Mouse (Mus musculus): ENCODE measurements around the gene Xpr1.

The Xpr1 gene

GRCm38 (mm10) chr1:155422022-155422421, 4.8 kb upstream of the Xpr1 start:
- Histone ChIP-seq H3K9me3 (ENCODE audit: low read length) (no peaks in the 10 kb centered on the region), H3K4me3 (replicated peaks; ENCODE audit: low read length) (no peak overlapping the region), H3K27me3 (ENCODE audit: insufficient read depth, low read length) (no peaks in the 10 kb centered on the region), H3K36me3 (ENCODE audit: insufficient read depth, low read length) (no peaks in the 10 kb centered on the region), H3K4me1 (replicated peaks; ENCODE audit: low read depth, low read length) (peaks cover 4% of the 10 kb centered on the region)
- no peak for TF ChIP-seq CTCF (conservative IDR thresholded peaks at IDR 0.05; ENCODE audit: low read length)
- no peak for TF ChIP-seq POU5F1 (IDR thresholded peaks at IDR 0.05; ENCODE audit: borderline replicate concordance, low read length)

- peaks cover 9% of the 10 kb centered on the region for H3K4me1 ChIP-seq (replicated peaks; ENCODE audit: low read depth, low read length)
- TF ChIP-seq CTCF (conservative IDR thresholded peaks at IDR 0.05; ENCODE audit: low read length): no peak
- TF ChIP-seq POU5F1 (IDR thresholded peaks at IDR 0.05; ENCODE audit: borderline replicate concordance, low read length): no peak
- no peak for TF ChIP-seq NANOG (IDR thresholded peaks at IDR 0.05; ENCODE audit: borderline replicate concordance, low read length)
- H3K27me3 ChIP-seq (ENCODE audit: insufficient read depth, low read length): no peaks in the 10 kb centered on the region
- peak overlapping the region; percentile 95 for H3K4me3 ChIP-seq (replicated peaks; ENCODE audit: low read length)
- no peaks in the 10 kb centered on the region for H3K9me3 ChIP-seq (ENCODE audit: low read length)
- no peaks in the 10 kb centered on the region for H3K36me3 ChIP-seq (ENCODE audit: insufficient read depth, low read length)
Observed at GRCm38 (mm10) chr1:155416147-155416700, 991 bp downstream of the Xpr1 start.

GRCm38 (mm10) chr1:155415421-155415820, 1.8 kb downstream of the Xpr1 start:
- Histone ChIP-seq H3K9me3 (ENCODE audit: low read length) (no peaks in the 10 kb centered on the region), H3K36me3 (ENCODE audit: insufficient read depth, low read length) (no peaks in the 10 kb centered on the region), H3K4me1 (replicated peaks; ENCODE audit: low read depth, low read length) (peaks cover 9% of the 10 kb centered on the region), H3K27me3 (ENCODE audit: insufficient read depth, low read length) (no peaks in the 10 kb centered on the region), H3K4me3 (replicated peaks; ENCODE audit: low read length) (no peak overlapping the region)
- TF ChIP-seq POU5F1 (IDR thresholded peaks at IDR 0.05; ENCODE audit: borderline replicate concordance, low read length) (no peak), CTCF (conservative IDR thresholded peaks at IDR 0.05; ENCODE audit: low read length) (no peak), NANOG (IDR thresholded peaks at IDR 0.05; ENCODE audit: borderline replicate concordance, low read length) (no peak)

GRCm38 (mm10) chr1:155412705-155413104, 4.5 kb downstream of the Xpr1 start:
- Histone ChIP-seq H3K4me3 (replicated peaks; ENCODE audit: low read length) (no peak overlapping the region), H3K4me1 (replicated peaks; ENCODE audit: low read depth, low read length) (peaks cover 13% of the 10 kb centered on the region), H3K27me3 (ENCODE audit: insufficient read depth, low read length) (no peaks in the 10 kb centered on the region), H3K36me3 (ENCODE audit: insufficient read depth, low read length) (no peaks in the 10 kb centered on the region), H3K9me3 (ENCODE audit: low read length) (no peaks in the 10 kb centered on the region)
- TF ChIP-seq CTCF (conservative IDR thresholded peaks at IDR 0.05; ENCODE audit: low read length): no peak
- no peak for TF ChIP-seq NANOG (IDR thresholded peaks at IDR 0.05; ENCODE audit: borderline replicate concordance, low read length)
- TF ChIP-seq POU5F1 (IDR thresholded peaks at IDR 0.05; ENCODE audit: borderline replicate concordance, low read length): no peak

GRCm38 (mm10) chr1:155408577-155408966, 8.6 kb downstream of the Xpr1 start:
- TF ChIP-seq NANOG (IDR thresholded peaks at IDR 0.05; ENCODE audit: borderline replicate concordance, low read length) (no peak), CTCF (conservative IDR thresholded peaks at IDR 0.05; ENCODE audit: low read length) (no peak), POU5F1 (IDR thresholded peaks at IDR 0.05; ENCODE audit: borderline replicate concordance, low read length) (no peak)
- H3K4me1 ChIP-seq (replicated peaks; ENCODE audit: low read depth, low read length): peaks cover 6% of the 10 kb centered on the region
- H3K9me3 ChIP-seq (ENCODE audit: low read length): no peaks in the 10 kb centered on the region
- no peaks in the 10 kb centered on the region for H3K36me3 ChIP-seq (ENCODE audit: insufficient read depth, low read length)
- no peak overlapping the region for H3K4me3 ChIP-seq (replicated peaks; ENCODE audit: low read length)
- no peaks in the 10 kb centered on the region for H3K27me3 ChIP-seq (ENCODE audit: insufficient read depth, low read length)

- no peak for TF ChIP-seq CTCF (conservative IDR thresholded peaks at IDR 0.05; ENCODE audit: low read length)
- no peak for TF ChIP-seq POU5F1 (IDR thresholded peaks at IDR 0.05; ENCODE audit: borderline replicate concordance, low read length)
- TF ChIP-seq NANOG (IDR thresholded peaks at IDR 0.05; ENCODE audit: borderline replicate concordance, low read length): no peak
- Histone ChIP-seq H3K36me3 (ENCODE audit: insufficient read depth, low read length) (no peaks in the 10 kb centered on the region), H3K4me3 (replicated peaks; ENCODE audit: low read length) (no peak overlapping the region), H3K9me3 (ENCODE audit: low read length) (no peaks in the 10 kb centered on the region), H3K4me1 (replicated peaks; ENCODE audit: low read depth, low read length) (peaks cover 6% of the 10 kb centered on the region), H3K27me3 (ENCODE audit: insufficient read depth, low read length) (no peaks in the 10 kb centered on the region)
Observed at GRCm38 (mm10) chr1:155407697-155408576, 9.3 kb downstream of the Xpr1 start.

- TF ChIP-seq NANOG (IDR thresholded peaks at IDR 0.05; ENCODE audit: borderline replicate concordance, low read length) (no peak), CTCF (conservative IDR thresholded peaks at IDR 0.05; ENCODE audit: low read length) (no peak), POU5F1 (IDR thresholded peaks at IDR 0.05; ENCODE audit: borderline replicate concordance, low read length) (no peak)
- 0 out of 2 replicates have a peak, but pooled peaks cover 2% of the 10 kb centered on the region for H3K4me1 ChIP-seq (replicated peaks; ENCODE audit: low read depth, low read length)
- no peak overlapping the region for H3K4me3 ChIP-seq (replicated peaks; ENCODE audit: low read length)
- H3K27me3 ChIP-seq (ENCODE audit: insufficient read depth, low read length): no peaks in the 10 kb centered on the region
- no peaks in the 10 kb centered on the region for H3K36me3 ChIP-seq (ENCODE audit: insufficient read depth, low read length)
- H3K9me3 ChIP-seq (ENCODE audit: low read length): no peaks in the 10 kb centered on the region
Observed at GRCm38 (mm10) chr1:155400056-155400455, 17.2 kb downstream of the Xpr1 start.

GRCm38 (mm10) chr1:155394829-155395228, 22.4 kb downstream of the Xpr1 start:
- Histone ChIP-seq H3K9me3 (ENCODE audit: low read length) (no peaks in the 10 kb centered on the region), H3K27me3 (ENCODE audit: insufficient read depth, low read length) (no peaks in the 10 kb centered on the region)
- TF ChIP-seq POU5F1 (IDR thresholded peaks at IDR 0.05; ENCODE audit: borderline replicate concordance, low read length) (no peak), NANOG (IDR thresholded peaks at IDR 0.05; ENCODE audit: borderline replicate concordance, low read length) (no peak), CTCF (conservative IDR thresholded peaks at IDR 0.05; ENCODE audit: low read length) (no peak)

More at GRCm38 (mm10) chr1:155394829-155395228, 22.4 kb downstream of the Xpr1 start:
- H3K4me1 ChIP-seq (replicated peaks; ENCODE audit: low read depth, low read length): 0 out of 2 replicates have a peak, but pooled peaks cover 2% of the 10 kb centered on the region
- no peaks in the 10 kb centered on the region for H3K36me3 ChIP-seq (ENCODE audit: insufficient read depth, low read length)
- no peak overlapping the region for H3K4me3 ChIP-seq (replicated peaks; ENCODE audit: low read length)
